Mouse (Mus musculus): ENCODE data around the gene Slc2a1.

DNA sequence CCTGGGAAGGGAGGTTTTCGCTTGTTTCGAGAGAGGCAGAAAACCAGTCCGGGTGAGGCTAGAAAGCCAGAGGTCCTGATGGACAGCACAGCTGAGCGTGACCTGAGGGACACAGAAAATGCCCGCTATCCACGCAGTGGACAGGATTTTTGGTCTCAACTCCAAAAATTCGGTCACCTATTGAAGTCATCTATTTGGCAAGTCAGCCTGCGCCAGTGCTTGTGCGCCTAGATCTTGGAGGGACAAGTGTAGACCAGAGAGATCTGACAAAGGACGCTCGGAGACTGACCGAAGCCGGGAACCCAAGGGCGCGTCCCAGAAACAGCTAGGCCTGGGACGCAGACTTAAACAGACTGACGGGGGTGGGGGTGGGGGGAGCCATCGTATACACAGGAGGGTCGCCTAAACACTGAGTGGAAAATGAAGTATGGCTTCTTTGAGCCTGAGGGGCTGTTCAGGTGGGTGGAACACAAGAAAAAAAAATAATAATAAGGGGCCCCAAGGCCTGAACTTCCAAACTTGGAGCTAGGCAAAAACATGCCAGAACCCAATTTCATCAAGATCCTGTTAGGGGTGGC lies 36.1 kb upstream of the Slc2a1 start:
- no peak for TF ChIP-seq CTCF (IDR thresholded peaks at IDR 0.05; ENCODE audit: control insufficient read depth, insufficient read depth, low read length)
- no peak for TF ChIP-seq POLR2A (IDR thresholded peaks at IDR 0.05; ENCODE audit: borderline replicate concordance, control insufficient read depth, low read depth, low read length)
